ENCODE assay signal across 1 mouse cellular context in the genomic region with DNA sequence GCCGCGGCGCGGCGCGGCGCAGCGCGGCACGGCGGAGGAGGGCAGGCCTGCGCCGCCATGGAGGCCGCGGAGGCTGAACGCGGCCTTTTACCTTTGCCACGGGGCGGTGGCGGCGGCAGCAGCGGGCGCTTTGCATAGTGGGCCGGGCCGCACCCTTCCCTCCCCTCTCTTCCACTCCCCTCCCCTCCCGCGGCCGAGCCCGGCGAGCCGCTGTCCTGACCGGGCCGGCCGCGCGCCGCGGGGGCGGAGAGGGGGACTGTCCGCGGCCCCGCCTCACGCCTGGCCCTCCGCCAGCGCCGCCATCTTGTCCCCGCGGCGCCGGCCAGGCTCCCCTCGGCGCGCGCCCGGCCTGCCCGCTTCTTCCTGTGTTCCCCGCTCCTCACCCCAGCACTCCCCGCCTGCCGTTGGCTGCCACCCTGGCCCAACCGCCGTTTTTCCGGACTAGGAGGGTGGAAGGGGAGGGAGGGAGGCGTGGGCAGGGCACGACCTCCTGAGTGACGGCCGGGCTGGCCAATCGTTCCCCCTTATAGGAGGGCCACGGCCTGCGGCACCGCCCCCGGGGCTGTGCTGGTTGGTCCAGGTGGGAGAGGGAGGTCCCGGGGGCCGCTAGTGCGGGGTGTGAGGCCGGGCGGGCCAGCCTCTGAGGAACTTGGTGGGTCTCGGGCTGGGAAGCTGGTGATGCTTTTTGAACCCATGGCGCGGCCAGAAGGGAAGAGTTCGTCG.
TF ChIP-seq lines count a peak whose summit lies in the region.

No protein-coding gene starts in this region.

TF ChIP-seq in myocyte, 11 proteins besides CTCF, POLR2A, EP300 and RAD21 (continued from another document):
- TF ChIP-seq REST (IDR thresholded peaks at IDR 0.05; ENCODE audit: insufficient read depth, insufficient read length): no peak
